Mouse (Mus musculus): ENCODE data around the gene Ube2e2. TPM values are rescaled to one million over a fixed set of nuclear protein-coding genes. Genes with fewer than 3 reads are reported as not detected.

Ube2e2 gene
- polyA plus RNA-seq, 1 experiment from 2014 or later = 78.7 TPM

GRCm38 (mm10) chr14:18665267-18666024 lies 228.6 kb downstream of the Ube2e2 start:
- no peak overlapping the region for H3K9ac ChIP-seq
- no peak overlapping the region for H3K27ac ChIP-seq
- H3K36me3 ChIP-seq = no peaks in the 10 kb centered on the region
- H3K27me3 ChIP-seq = no peaks in the 10 kb centered on the region
- peaks cover 3% of the 10 kb centered on the region; the same call in 1 of the 2 replicates for H3K9me3 ChIP-seq
- H3K4me3 ChIP-seq = no peak overlapping the region
- 76% methylated on average over 1 of the region's 1 CpGs for WGBS
- no peaks in the 10 kb centered on the region for H3K4me1 ChIP-seq
- ATAC-seq (ENCODE audit: borderline replicate concordance, extremely low read depth, low FRiP score, low TSS enrichment) = no peak
- no peak overlapping the region for H3K4me2 ChIP-seq

DNA sequence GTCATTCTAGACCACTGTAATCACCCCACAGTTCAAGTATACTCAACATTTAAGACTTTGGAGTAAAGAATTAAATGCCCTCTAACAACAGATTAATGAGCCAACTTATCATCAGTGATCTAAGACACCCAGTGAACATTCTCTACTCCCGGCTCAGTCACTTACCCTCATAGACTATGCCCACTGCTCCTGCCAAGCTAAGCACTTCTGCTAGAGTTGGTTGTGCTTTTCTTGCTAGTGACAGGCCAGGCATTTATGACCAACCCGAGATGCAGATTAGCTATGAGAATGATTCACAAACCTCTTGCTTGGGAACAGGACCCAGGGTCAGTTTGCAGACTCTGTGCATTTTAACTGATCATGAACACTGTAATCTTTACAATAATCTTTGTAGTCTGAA lies 230.4 kb downstream of the Ube2e2 start:
- H3K27ac ChIP-seq = no peak overlapping the region
- no peaks in the 10 kb centered on the region for H3K27me3 ChIP-seq
- peaks cover 3% of the 10 kb centered on the region; the same call in 1 of the 2 replicates for H3K9me3 ChIP-seq
- H3K4me3 ChIP-seq = no peak overlapping the region
- WGBS = 80% methylated on average over 2 of the region's 2 CpGs
- H3K9ac ChIP-seq = no peak overlapping the region
- no peaks in the 10 kb centered on the region for H3K4me1 ChIP-seq
- no peak overlapping the region for H3K4me2 ChIP-seq
- no peak for ATAC-seq (ENCODE audit: borderline replicate concordance, extremely low read depth, low FRiP score, low TSS enrichment)
- H3K36me3 ChIP-seq = no peaks in the 10 kb centered on the region

DNA sequence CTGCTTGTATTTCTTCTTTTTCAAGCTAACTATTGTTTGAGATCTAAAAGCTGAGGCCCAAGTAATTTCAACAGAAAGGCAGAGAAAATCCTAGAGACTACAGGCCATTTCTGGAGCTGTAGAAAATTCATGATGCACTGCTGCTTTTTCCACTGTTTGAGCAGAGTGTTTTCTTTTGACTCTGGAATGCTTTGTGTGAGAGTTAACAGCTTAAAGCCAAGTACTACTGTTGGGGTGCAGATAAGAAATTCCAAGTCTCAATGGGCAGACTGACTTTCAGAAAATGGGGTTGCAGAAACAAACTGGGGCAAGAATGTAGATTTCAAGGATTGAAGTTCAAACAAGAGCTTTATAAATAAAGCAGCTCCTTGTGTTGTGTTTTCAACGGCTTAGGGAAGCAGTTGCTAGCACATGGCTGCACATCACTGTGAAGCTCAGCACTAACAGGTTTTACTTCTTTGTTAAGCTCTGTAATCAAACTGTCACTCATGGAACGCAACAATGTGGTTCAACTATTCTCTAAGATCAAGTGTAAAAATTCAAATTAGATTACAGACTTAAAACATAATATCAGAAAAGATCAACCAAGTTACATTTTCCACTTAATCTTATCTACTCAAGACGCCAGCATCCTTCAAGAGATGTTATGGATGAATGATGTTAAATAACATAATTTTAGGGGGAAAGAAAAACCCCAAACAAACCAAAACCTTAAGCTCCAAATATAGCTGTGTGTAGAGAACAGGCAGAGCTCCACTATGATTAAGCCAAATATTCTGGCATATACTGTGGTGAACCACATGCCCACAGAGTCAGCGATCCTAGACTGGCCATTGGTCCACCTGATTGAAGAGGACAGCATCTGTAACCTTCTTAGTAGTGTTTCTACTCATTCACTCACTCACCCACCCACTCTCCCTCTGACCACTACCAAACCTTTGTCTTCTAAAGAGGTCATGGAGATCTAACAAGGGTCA lies 236.0 kb downstream of the Ube2e2 start:
- no peak for ATAC-seq (ENCODE audit: borderline replicate concordance, extremely low read depth, low FRiP score, low TSS enrichment)
- no peak overlapping the region for H3K4me3 ChIP-seq
- peaks cover 3% of the 10 kb centered on the region; the same call in 1 of the 2 replicates for H3K9me3 ChIP-seq
- H3K9ac ChIP-seq = no peak overlapping the region
- peak overlapping the region; percentile 42 for H3K27ac ChIP-seq
- no peaks in the 10 kb centered on the region for H3K36me3 ChIP-seq
- H3K4me1 ChIP-seq = no peaks in the 10 kb centered on the region
- 64% methylated on average over 4 of the region's 4 CpGs for WGBS
- H3K4me2 ChIP-seq = no peak overlapping the region
- H3K27me3 ChIP-seq = no peaks in the 10 kb centered on the region

DNA sequence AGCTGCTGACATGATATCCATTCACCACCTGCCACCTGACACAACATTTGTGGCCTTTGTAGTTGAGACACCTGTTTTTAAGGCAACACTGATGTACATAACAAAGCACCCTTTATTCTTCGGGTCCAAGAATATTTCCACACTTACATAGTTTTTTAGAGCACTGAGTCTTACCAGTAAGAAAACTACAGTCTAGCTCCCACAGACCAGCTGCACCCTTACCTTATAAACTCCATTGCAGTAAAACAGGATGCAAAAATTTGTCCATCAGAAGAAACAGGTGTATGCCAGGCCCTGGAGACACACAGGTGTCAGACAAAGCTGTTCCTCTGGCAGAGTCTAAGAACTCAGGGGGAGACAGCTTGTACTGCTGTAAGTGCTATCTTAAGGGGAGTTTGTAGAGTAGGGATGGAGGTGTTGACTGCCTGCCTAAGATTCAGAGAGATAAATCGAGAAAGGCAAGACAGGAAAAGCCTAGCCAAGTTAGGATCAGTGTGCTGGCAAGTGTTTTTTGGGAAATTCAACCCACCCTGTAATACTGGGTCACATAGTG lies 244.9 kb downstream of the Ube2e2 start:
- no peak for ATAC-seq (ENCODE audit: borderline replicate concordance, extremely low read depth, low FRiP score, low TSS enrichment)

GRCm38 (mm10) chr14:18641656-18642055 lies 252.4 kb downstream of the Ube2e2 start:
- WGBS = 72% methylated on average over 4 of the region's 4 CpGs
- no peak overlapping the region for H3K27ac ChIP-seq
- no peaks in the 10 kb centered on the region for H3K27me3 ChIP-seq
- no peak overlapping the region for H3K9ac ChIP-seq
- H3K36me3 ChIP-seq = no peaks in the 10 kb centered on the region
- no peaks in the 10 kb centered on the region for H3K4me1 ChIP-seq
- H3K4me2 ChIP-seq = no peak overlapping the region
- H3K9me3 ChIP-seq = no peaks in the 10 kb centered on the region
- ATAC-seq (ENCODE audit: borderline replicate concordance, extremely low read depth, low FRiP score, low TSS enrichment) = no peak
- H3K4me3 ChIP-seq = no peak overlapping the region

More for the DNA sequence above, 244.9 kb downstream of the Ube2e2 start:
- Histone ChIP-seq H3K9me3 (no peaks in the 10 kb centered on the region), H3K36me3 (no peaks in the 10 kb centered on the region), H3K27ac (no peak overlapping the region), H3K4me1 (no peaks in the 10 kb centered on the region), H3K4me2 (no peak overlapping the region), H3K27me3 (no peaks in the 10 kb centered on the region), H3K9ac (no peak overlapping the region), H3K4me3 (no peak overlapping the region)
- WGBS = 68% methylated on average over 2 of the region's 2 CpGs

DNA sequence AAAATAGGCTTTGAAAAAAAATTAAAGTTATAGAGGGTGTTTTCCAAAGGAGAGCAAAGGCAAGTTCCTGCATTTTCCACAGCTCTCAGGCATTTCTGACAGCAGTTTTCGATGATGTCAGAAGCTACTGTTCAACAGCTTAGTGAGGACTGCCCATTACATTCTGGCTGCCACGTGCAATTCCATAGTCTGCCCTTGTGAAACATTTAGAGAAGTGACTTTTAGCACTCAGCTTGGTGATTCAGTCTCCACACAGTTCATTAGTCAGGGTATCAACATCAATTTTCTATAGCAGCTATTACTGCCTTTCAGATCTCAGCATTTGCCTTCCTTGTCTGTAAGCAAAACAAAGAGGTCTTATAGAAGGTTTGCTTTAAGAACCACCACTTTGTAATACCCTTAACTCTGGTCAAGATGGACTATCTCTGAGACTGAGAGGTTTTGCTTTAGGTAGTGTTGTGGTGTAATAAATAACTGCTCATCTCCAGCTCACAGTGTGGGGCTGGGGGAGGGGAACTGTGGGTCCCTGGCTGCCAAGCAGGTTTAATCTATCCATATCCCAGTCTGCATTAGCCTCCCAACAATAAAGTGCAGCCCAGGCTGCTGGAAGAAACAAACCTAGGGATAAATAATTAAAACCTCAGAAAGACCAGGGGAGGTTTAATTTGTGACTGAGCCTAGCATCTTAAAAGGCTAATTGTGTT lies 255.2 kb downstream of the Ube2e2 start:
- Histone ChIP-seq H3K9me3 (no peaks in the 10 kb centered on the region), H3K4me2 (no peak overlapping the region), H3K27me3 (no peaks in the 10 kb centered on the region), H3K27ac (no peak overlapping the region), H3K4me3 (no peak overlapping the region), H3K9ac (no peak overlapping the region), H3K36me3 (no peaks in the 10 kb centered on the region), H3K4me1 (no peaks in the 10 kb centered on the region)
- no peak for ATAC-seq (ENCODE audit: borderline replicate concordance, extremely low read depth, low FRiP score, low TSS enrichment)
- WGBS = 52% methylated on average over 2 of the region's 2 CpGs

DNA sequence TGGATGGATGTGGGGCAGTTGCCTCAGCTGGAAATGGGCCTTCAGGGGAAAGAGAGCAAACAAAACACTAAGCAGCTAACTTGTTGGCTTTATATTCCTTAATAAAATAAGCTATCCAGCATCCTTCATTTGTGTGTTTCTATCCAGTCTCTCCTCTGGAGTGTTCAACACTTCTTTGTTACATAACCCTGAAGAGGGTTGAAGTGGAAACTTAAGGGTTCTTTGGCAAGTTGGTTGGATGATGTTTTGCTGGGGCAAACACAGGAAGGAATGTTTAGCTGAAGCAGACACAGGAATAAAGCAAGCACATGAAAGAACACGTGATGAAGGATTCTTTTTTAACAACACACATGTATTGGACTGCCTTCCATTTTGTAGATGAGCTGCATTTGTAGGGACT lies 256.3 kb downstream of the Ube2e2 start:
- no peak overlapping the region for H3K27ac ChIP-seq
- no peak overlapping the region for H3K9ac ChIP-seq
- no peak overlapping the region for H3K4me3 ChIP-seq
- no peaks in the 10 kb centered on the region for H3K36me3 ChIP-seq
- WGBS = 57% methylated on average over 1 of the region's 1 CpGs
- no peak overlapping the region for H3K4me2 ChIP-seq
- no peak for ATAC-seq (ENCODE audit: borderline replicate concordance, extremely low read depth, low FRiP score, low TSS enrichment)
- H3K9me3 ChIP-seq = no peaks in the 10 kb centered on the region
- no peaks in the 10 kb centered on the region for H3K4me1 ChIP-seq
- H3K27me3 ChIP-seq = no peaks in the 10 kb centered on the region

DNA sequence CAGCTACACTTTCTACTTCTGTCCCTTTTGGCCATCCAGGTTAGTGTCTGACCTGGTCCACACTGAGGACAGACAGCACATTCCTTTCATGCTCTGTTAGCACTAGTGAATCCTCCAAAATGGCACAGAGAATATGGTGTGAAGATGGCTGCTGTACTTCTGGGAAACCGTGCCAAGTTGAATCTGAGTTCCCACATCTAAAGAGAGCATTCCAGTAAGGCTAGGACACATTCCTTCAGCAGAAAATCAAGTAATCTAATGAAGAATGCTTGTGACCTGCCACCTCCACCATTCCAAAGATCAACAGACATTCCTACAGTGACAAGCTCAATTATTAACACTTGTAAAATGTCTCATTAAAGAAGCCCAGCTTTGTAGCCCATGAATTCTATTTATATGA lies 265.9 kb downstream of the Ube2e2 start:
- no peak overlapping the region for H3K4me3 ChIP-seq
- no peak overlapping the region for H3K27ac ChIP-seq
- no peaks in the 10 kb centered on the region for H3K27me3 ChIP-seq
- no peak for ATAC-seq (ENCODE audit: borderline replicate concordance, extremely low read depth, low FRiP score, low TSS enrichment)
- no peaks in the 10 kb centered on the region for H3K36me3 ChIP-seq
- H3K4me1 ChIP-seq = no peaks in the 10 kb centered on the region
- H3K9me3 ChIP-seq = no peaks in the 10 kb centered on the region
- 60% methylated on average over 1 of the region's 1 CpGs for WGBS
- no peak overlapping the region for H3K9ac ChIP-seq
- no peak overlapping the region for H3K4me2 ChIP-seq

DNA sequence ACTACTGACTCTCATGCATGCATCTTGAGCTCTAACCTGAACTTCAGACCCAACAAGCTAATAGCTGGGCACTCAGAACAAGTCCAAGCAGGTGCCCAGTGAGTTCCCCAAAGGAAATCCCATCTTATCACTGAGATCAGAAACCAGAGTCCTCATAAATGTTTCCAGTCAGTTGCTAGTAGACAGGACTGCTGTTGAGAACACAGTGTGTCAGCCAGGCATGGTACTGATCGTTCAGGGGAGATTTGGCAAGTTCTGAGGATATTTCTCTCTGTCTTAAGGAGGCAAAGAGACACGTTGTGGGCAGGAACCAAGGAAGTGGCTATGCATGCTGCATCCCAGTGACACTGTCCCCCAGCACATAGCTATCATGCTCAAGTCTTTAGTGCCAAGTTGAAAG lies 275.5 kb downstream of the Ube2e2 start:
- Histone ChIP-seq H3K27me3 (no peaks in the 10 kb centered on the region), H3K4me2 (no peak overlapping the region), H3K4me1 (no peaks in the 10 kb centered on the region), H3K9ac (no peak overlapping the region), H3K4me3 (no peak overlapping the region), H3K36me3 (no peaks in the 10 kb centered on the region), H3K9me3 (no peaks in the 10 kb centered on the region), H3K27ac (no peak overlapping the region)
- 54% methylated on average over 2 of the region's 2 CpGs for WGBS
- ATAC-seq (ENCODE audit: borderline replicate concordance, extremely low read depth, low FRiP score, low TSS enrichment) = no peak

GRCm38 (mm10) chr14:18601927-18602326 lies 292.1 kb downstream of the Ube2e2 start:
- Histone ChIP-seq H3K9ac (no peak overlapping the region), H3K4me2 (no peak overlapping the region), H3K4me1 (no peaks in the 10 kb centered on the region), H3K27me3 (no peaks in the 10 kb centered on the region), H3K36me3 (no peaks in the 10 kb centered on the region), H3K4me3 (no peak overlapping the region), H3K9me3 (no peaks in the 10 kb centered on the region), H3K27ac (no peak overlapping the region)
- ATAC-seq (ENCODE audit: borderline replicate concordance, extremely low read depth, low FRiP score, low TSS enrichment) = no peak
- WGBS = 70% methylated on average over 1 of the region's 1 CpGs

DNA sequence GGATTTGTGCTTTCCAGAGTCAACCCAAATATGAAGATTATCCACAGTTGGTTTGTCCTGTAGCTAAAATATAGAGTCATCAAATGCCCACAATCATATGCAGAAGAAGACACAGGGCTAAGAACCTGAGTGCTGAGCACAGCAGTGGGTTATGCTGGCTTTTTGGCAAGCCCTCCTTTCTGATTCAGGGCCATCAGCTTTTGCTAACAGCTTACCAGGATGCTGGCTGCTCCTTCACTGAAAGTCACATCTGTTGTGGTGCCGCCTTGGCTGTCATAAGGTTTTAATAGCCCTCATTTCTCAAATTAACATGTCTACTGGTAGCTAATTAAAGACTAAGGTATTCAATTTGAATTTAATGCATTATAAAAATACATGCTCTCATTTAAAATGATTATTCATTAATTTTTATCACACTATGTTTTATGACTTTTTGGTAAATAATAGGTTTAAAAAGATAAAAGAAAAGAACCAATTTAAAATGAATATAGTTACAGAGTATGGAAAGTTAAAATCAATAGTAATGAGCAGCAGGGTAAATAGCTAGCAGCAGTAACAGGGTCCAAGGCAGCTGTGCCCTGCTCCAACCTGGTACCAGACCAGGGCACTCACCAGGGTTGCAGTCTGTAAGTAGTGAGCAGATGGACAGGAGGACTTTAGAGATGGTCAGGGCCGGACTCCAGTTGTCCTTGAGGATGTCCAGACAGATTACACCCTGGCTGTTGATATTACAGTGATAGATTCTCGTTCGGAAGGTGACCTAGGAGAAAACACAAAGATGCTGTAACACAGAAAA lies 307.6 kb downstream of the Ube2e2 start:
- ATAC-seq (ENCODE audit: borderline replicate concordance, extremely low read depth, low FRiP score, low TSS enrichment) = no peak
- no peak overlapping the region for H3K27ac ChIP-seq
- 78% methylated on average over 4 of the region's 4 CpGs for WGBS

More for the DNA sequence above, 307.6 kb downstream of the Ube2e2 start:
- Histone ChIP-seq H3K4me2 (no peak overlapping the region), H3K9me3 (no peaks in the 10 kb centered on the region), H3K36me3 (no peaks in the 10 kb centered on the region), H3K27me3 (no peaks in the 10 kb centered on the region), H3K9ac (no peak overlapping the region), H3K4me3 (no peak overlapping the region), H3K4me1 (no peaks in the 10 kb centered on the region)
